Mouse (Mus musculus) skeletal muscle tissue, adult 2 months (tissue): ENCODE data around the gene Trip4.
A peak's percentile ranks its signal among the peaks of the same experiment; 100 is the strongest.

Source experiments
- DNase-seq: peaks from one replicate; pipeline ENCODE4 v3.0.0-alpha.2; 2012; ENCODE audit warnings: low read depth, low spot score

Gene Trip4

GRCm38 (mm10) chr9:65834628-65835354 is 73.8 kb downstream of the Trip4 start:
- DNase-seq: no peak

- no peak for DNase-seq
These were observed 75.0 kb downstream of the Trip4 start for GRCm38 (mm10) chr9:65833640-65834039.

GRCm38 (mm10) chr9:65833230-65833629 is 75.4 kb downstream of the Trip4 start:
- no peak for DNase-seq

- DNase-seq: no peak
These were observed 76.6 kb downstream of the Trip4 start for GRCm38 (mm10) chr9:65832041-65832440.

- DNase-seq: no peak
These were observed 77.4 kb downstream of the Trip4 start for GRCm38 (mm10) chr9:65831164-65831563.

GRCm38 (mm10) chr9:65830255-65830654 is 78.3 kb downstream of the Trip4 start:
- DNase-seq: no peak

GRCm38 (mm10) chr9:65829410-65829809 is 79.2 kb downstream of the Trip4 start:
- peak; percentile 36 for DNase-seq

- DNase-seq: no peak
These were observed 80.1 kb downstream of the Trip4 start for GRCm38 (mm10) chr9:65828511-65828910.

GRCm38 (mm10) chr9:65828016-65828403 is 80.6 kb downstream of the Trip4 start:
- DNase-seq: no peak

GRCm38 (mm10) chr9:65827344-65828015 is 81.1 kb downstream of the Trip4 start, which contains the start of gene Zfp609:
TSS of gene Zfp609 (minus strand) at chr9:65827564.
- peak; percentile 79 for DNase-seq

- peak; percentile 36 for DNase-seq
These were observed 81.8 kb downstream of the Trip4 start for GRCm38 (mm10) chr9:65826588-65827343.

- no peak for DNase-seq
These were observed 82.4 kb downstream of the Trip4 start for GRCm38 (mm10) chr9:65826226-65826587.

GRCm38 (mm10) chr9:65823716-65824462 is 84.7 kb downstream of the Trip4 start:
- DNase-seq: no peak

GRCm38 (mm10) chr9:65822011-65822410 is 86.6 kb downstream of the Trip4 start:
- DNase-seq: no peak

GRCm38 (mm10) chr9:65820301-65820700 is 88.3 kb downstream of the Trip4 start:
- DNase-seq: no peak

- DNase-seq: no peak
These were observed 90.2 kb downstream of the Trip4 start for GRCm38 (mm10) chr9:65818402-65818801.

GRCm38 (mm10) chr9:65812841-65813240 is 95.8 kb downstream of the Trip4 start:
- peak; percentile 50 for DNase-seq

- no peak for DNase-seq
These were observed 96.8 kb downstream of the Trip4 start for GRCm38 (mm10) chr9:65811784-65812183.

- no peak for DNase-seq
These were observed 100.8 kb downstream of the Trip4 start for GRCm38 (mm10) chr9:65807818-65808217.

- no peak for DNase-seq
These were observed 101.3 kb downstream of the Trip4 start for GRCm38 (mm10) chr9:65807251-65807650.

- DNase-seq: no peak
These were observed 108.8 kb downstream of the Trip4 start for GRCm38 (mm10) chr9:65799770-65800169.

- DNase-seq: no peak
These were observed 112.9 kb downstream of the Trip4 start for GRCm38 (mm10) chr9:65795651-65796050.
